Mouse (Mus musculus): ENCODE data around the gene Naa35.

DNA sequence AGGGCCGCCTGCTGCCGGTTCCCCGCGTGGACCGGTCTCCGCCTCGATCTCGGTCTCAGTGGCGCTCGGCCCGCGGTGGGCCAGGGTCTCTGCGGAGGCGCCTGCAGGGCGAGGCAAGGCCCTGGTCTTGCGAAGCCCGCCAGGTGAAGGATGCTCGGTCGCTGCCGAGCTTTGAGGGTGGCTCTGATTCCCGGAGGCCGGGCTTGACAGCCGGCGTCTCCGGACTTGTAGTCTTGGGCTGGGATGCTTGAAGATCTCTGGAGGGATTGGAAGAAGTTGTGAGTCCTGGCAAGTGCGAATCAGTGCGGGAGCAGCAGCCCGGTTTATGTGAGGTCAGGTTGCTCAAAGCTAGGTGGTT is 568 bp downstream of the Naa35 start:
- TF ChIP-seq CHD2 (IDR thresholded peaks at IDR 0.05; ENCODE audit: low read depth, low read length) (no peak), MAFK (IDR thresholded peaks at IDR 0.05; ENCODE audit: insufficient read depth, low read depth, low read length) (no peak), HCFC1 (IDR thresholded peaks at IDR 0.05; ENCODE audit: borderline replicate concordance, insufficient read depth, low read length) (no peak), ZNF384 (IDR thresholded peaks at IDR 0.05; ENCODE audit: low read depth, low read length) (no peak), ZC3H11A (IDR thresholded peaks at IDR 0.05; ENCODE audit: borderline replicate concordance, low read depth, low read length) (no peak)

All from ES-E14 (cell line).